Mouse (Mus musculus): Measurements from ENCODE around the gene Rai1. TPM values are rescaled to one million over a fixed set of nuclear protein-coding genes. Genes with fewer than 3 reads are reported as not detected.

Gene Rai1
- total RNA-seq, 1 experiment: 15.5 TPM

- no peak for TF ChIP-seq ZNF384 (IDR thresholded peaks at IDR 0.05; ENCODE audit: low read depth, low read length)
- TF ChIP-seq MAFK (IDR thresholded peaks at IDR 0.05; ENCODE audit: insufficient read depth, low read depth, low read length): no peak
- H3K27ac ChIP-seq (ENCODE audit: insufficient read depth, low read depth, low read length, poor library complexity, severe bottlenecking): no peak overlapping the region
- DNase-seq (ENCODE audit: low read depth, low spot score): no peak
- no peak overlapping the region for H3K9ac ChIP-seq (ENCODE audit: insufficient read depth, low read depth, low read length, poor library complexity, severe bottlenecking)
- peaks cover 8% of the 10 kb centered on the region; the same call in 1 of the 2 replicates for H3K36me3 ChIP-seq (ENCODE audit: control insufficient read depth, insufficient read depth, low read length, poor library complexity, severe bottlenecking)
- in situ Hi-C loops (cut with MboI; ENCODE audit: low sequenced_read_pairs in 2 of 2, unreplicated experiment in 2 of 2): no loop called here
- H3K9me3 ChIP-seq (ENCODE audit: control insufficient read depth, insufficient read depth, low read depth, low read length): no peaks in the 10 kb centered on the region
- H3K4me1 ChIP-seq (ENCODE audit: control insufficient read depth in 2 of 2, insufficient read depth in 2 of 2, low read length in 2 of 2, poor library complexity in 1 of 2): peaks cover 0 to 7% of the 10 kb centered on the region in 2 experiments; a peak in 1 of 4 replicates
- H3K4me3 ChIP-seq (ENCODE audit: insufficient read depth in 1 of 2, low read depth in 1 of 2, low read length in 2 of 2, poor library complexity in 1 of 2, severe bottlenecking in 1 of 2): no peak overlapping the region
These were observed 41.4 kb downstream of the Rai1 start for GRCm38 (mm10) chr11:60146170-60146569.

- 0 out of 4 replicates have a peak, but pooled peaks cover 0 to 2% of the 10 kb centered on the region in 2 experiments for H3K4me1 ChIP-seq (ENCODE audit: control insufficient read depth in 2 of 2, insufficient read depth in 2 of 2, low read length in 2 of 2, poor library complexity in 1 of 2)
- no peak for TF ChIP-seq MAFK (IDR thresholded peaks at IDR 0.05; ENCODE audit: insufficient read depth, low read depth, low read length)
- TF ChIP-seq ZNF384 (IDR thresholded peaks at IDR 0.05; ENCODE audit: low read depth, low read length): no peak
- TF ChIP-seq ZC3H11A (IDR thresholded peaks at IDR 0.05; ENCODE audit: borderline replicate concordance, low read depth, low read length): no peak
- TF ChIP-seq CHD2 (IDR thresholded peaks at IDR 0.05; ENCODE audit: low read depth, low read length): no peak
- TF ChIP-seq HCFC1 (IDR thresholded peaks at IDR 0.05; ENCODE audit: borderline replicate concordance, insufficient read depth, low read length): no peak
- no peak overlapping the region for H3K9ac ChIP-seq (ENCODE audit: insufficient read depth, low read depth, low read length, poor library complexity, severe bottlenecking)
- no peak overlapping the region for H3K4me3 ChIP-seq (ENCODE audit: insufficient read depth in 1 of 2, low read depth in 1 of 2, low read length in 2 of 2, poor library complexity in 1 of 2, severe bottlenecking in 1 of 2)
- in situ Hi-C loops (cut with MboI; ENCODE audit: low sequenced_read_pairs in 2 of 2, unreplicated experiment in 2 of 2): no loop called here
- no peak for DNase-seq (ENCODE audit: low read depth, low spot score)
- no peak overlapping the region for H3K27ac ChIP-seq (ENCODE audit: insufficient read depth, low read depth, low read length, poor library complexity, severe bottlenecking)
- H3K9me3 ChIP-seq (ENCODE audit: control insufficient read depth, insufficient read depth, low read depth, low read length): no peaks in the 10 kb centered on the region
- H3K36me3 ChIP-seq (ENCODE audit: control insufficient read depth, insufficient read depth, low read length, poor library complexity, severe bottlenecking): peaks cover 8% of the 10 kb centered on the region; the same call in 1 of the 2 replicates
These were observed 43.8 kb downstream of the Rai1 start for GRCm38 (mm10) chr11:60148591-60148990.

- Histone ChIP-seq H3K9me3 (ENCODE audit: control insufficient read depth, insufficient read depth, low read depth, low read length) (no peaks in the 10 kb centered on the region), H3K27ac (ENCODE audit: insufficient read depth, low read depth, low read length, poor library complexity, severe bottlenecking) (no peak overlapping the region), H3K9ac (ENCODE audit: insufficient read depth, low read depth, low read length, poor library complexity, severe bottlenecking) (no peak overlapping the region), H3K36me3 (ENCODE audit: control insufficient read depth, insufficient read depth, low read length, poor library complexity, severe bottlenecking) (peaks cover 9% of the 10 kb centered on the region; the same call in 1 of the 2 replicates), H3K4me1 (ENCODE audit: control insufficient read depth in 2 of 2, insufficient read depth in 2 of 2, low read length in 2 of 2, poor library complexity in 1 of 2) (0 out of 4 replicates have a peak, but pooled peaks cover 0 to 2% of the 10 kb centered on the region in 2 experiments), H3K4me3 (ENCODE audit: insufficient read depth in 1 of 2, low read depth in 1 of 2, low read length in 2 of 2, poor library complexity in 1 of 2, severe bottlenecking in 1 of 2) (no peak overlapping the region)
- in situ Hi-C loops (cut with MboI; ENCODE audit: low sequenced_read_pairs in 2 of 2, unreplicated experiment in 2 of 2): no loop called here
- no peak for DNase-seq (ENCODE audit: low read depth, low spot score)
- TF ChIP-seq HCFC1 (IDR thresholded peaks at IDR 0.05; ENCODE audit: borderline replicate concordance, insufficient read depth, low read length) (no peak), ZNF384 (IDR thresholded peaks at IDR 0.05; ENCODE audit: low read depth, low read length) (no peak), MAFK (IDR thresholded peaks at IDR 0.05; ENCODE audit: insufficient read depth, low read depth, low read length) (no peak), CHD2 (IDR thresholded peaks at IDR 0.05; ENCODE audit: low read depth, low read length) (no peak), ZC3H11A (IDR thresholded peaks at IDR 0.05; ENCODE audit: borderline replicate concordance, low read depth, low read length) (no peak)
These were observed 44.3 kb downstream of the Rai1 start for GRCm38 (mm10) chr11:60149086-60149485.

- Histone ChIP-seq H3K4me1 (ENCODE audit: control insufficient read depth in 2 of 2, insufficient read depth in 2 of 2, low read length in 2 of 2, poor library complexity in 1 of 2) (peaks cover 0 to 5% of the 10 kb centered on the region in 2 experiments; a peak in 1 of 4 replicates), H3K4me3 (ENCODE audit: insufficient read depth in 1 of 2, low read depth in 1 of 2, low read length in 2 of 2, poor library complexity in 1 of 2, severe bottlenecking in 1 of 2) (no peak overlapping the region), H3K36me3 (ENCODE audit: control insufficient read depth, insufficient read depth, low read length, poor library complexity, severe bottlenecking) (peaks cover 5% of the 10 kb centered on the region; the same call in 1 of the 2 replicates), H3K9me3 (ENCODE audit: control insufficient read depth, insufficient read depth, low read depth, low read length) (no peaks in the 10 kb centered on the region), H3K27ac (ENCODE audit: insufficient read depth, low read depth, low read length, poor library complexity, severe bottlenecking) (no peak overlapping the region), H3K9ac (ENCODE audit: insufficient read depth, low read depth, low read length, poor library complexity, severe bottlenecking) (no peak overlapping the region)
- no peak for TF ChIP-seq CHD2 (IDR thresholded peaks at IDR 0.05; ENCODE audit: low read depth, low read length)
- TF ChIP-seq HCFC1 (IDR thresholded peaks at IDR 0.05; ENCODE audit: borderline replicate concordance, insufficient read depth, low read length): no peak
- TF ChIP-seq ZC3H11A (IDR thresholded peaks at IDR 0.05; ENCODE audit: borderline replicate concordance, low read depth, low read length): no peak
- no peak for TF ChIP-seq MAFK (IDR thresholded peaks at IDR 0.05; ENCODE audit: insufficient read depth, low read depth, low read length)
- TF ChIP-seq ZNF384 (IDR thresholded peaks at IDR 0.05; ENCODE audit: low read depth, low read length): no peak
- in situ Hi-C loops (cut with MboI; ENCODE audit: low sequenced_read_pairs in 2 of 2, unreplicated experiment in 2 of 2): no loop called here
- DNase-seq (ENCODE audit: low read depth, low spot score): no peak
These were observed 45.9 kb downstream of the Rai1 start for GRCm38 (mm10) chr11:60150677-60151076.

- H3K36me3 ChIP-seq (ENCODE audit: control insufficient read depth, insufficient read depth, low read length, poor library complexity, severe bottlenecking): peaks cover 1% of the 10 kb centered on the region; the same call in 1 of the 2 replicates
- H3K4me3 ChIP-seq (ENCODE audit: insufficient read depth in 1 of 2, low read depth in 1 of 2, low read length in 2 of 2, poor library complexity in 1 of 2, severe bottlenecking in 1 of 2): no peak overlapping the region
- in situ Hi-C loops (cut with MboI; ENCODE audit: low sequenced_read_pairs in 2 of 2, unreplicated experiment in 2 of 2): no loop called here
- H3K4me1 ChIP-seq (ENCODE audit: control insufficient read depth in 2 of 2, insufficient read depth in 2 of 2, low read length in 2 of 2, poor library complexity in 1 of 2): peaks cover under 1 to 5% of the 10 kb centered on the region in 2 experiments; a peak in 1 of 4 replicates
- no peak overlapping the region for H3K9ac ChIP-seq (ENCODE audit: insufficient read depth, low read depth, low read length, poor library complexity, severe bottlenecking)
- H3K27ac ChIP-seq (ENCODE audit: insufficient read depth, low read depth, low read length, poor library complexity, severe bottlenecking): no peak overlapping the region
- no peak for DNase-seq (ENCODE audit: low read depth, low spot score)
- TF ChIP-seq MAFK (IDR thresholded peaks at IDR 0.05; ENCODE audit: insufficient read depth, low read depth, low read length) (no peak), HCFC1 (IDR thresholded peaks at IDR 0.05; ENCODE audit: borderline replicate concordance, insufficient read depth, low read length) (no peak), ZNF384 (IDR thresholded peaks at IDR 0.05; ENCODE audit: low read depth, low read length) (no peak), ZC3H11A (IDR thresholded peaks at IDR 0.05; ENCODE audit: borderline replicate concordance, low read depth, low read length) (no peak), CHD2 (IDR thresholded peaks at IDR 0.05; ENCODE audit: low read depth, low read length) (no peak)
- no peaks in the 10 kb centered on the region for H3K9me3 ChIP-seq (ENCODE audit: control insufficient read depth, insufficient read depth, low read depth, low read length)
These were observed 47.5 kb downstream of the Rai1 start for GRCm38 (mm10) chr11:60152339-60152738.

All from ES-E14 (cell line).